Mouse (Mus musculus) cerebellum, adult (tissue): ENCODE measurements around the gene Coro1b.
A peak's percentile ranks its signal among the peaks of the same experiment; 100 is the strongest.

ENCODE experiments used
- ATAC-seq: cut with Nextera tagmentation; 2 replicates; pipeline ENCODE4 v1.9.2; 2017; ENCODE audit warnings: mild to moderate bottlenecking, moderate library complexity, mixed read lengths; ENCODE audit not compliant: insufficient number of reproducible peaks, low FRiP score, low TSS enrichment

Coro1b gene

GRCm38 (mm10) chr19:4154437-4155222, 6.2 kb downstream of the Coro1b start:
- ATAC-seq = no peak

DNA sequence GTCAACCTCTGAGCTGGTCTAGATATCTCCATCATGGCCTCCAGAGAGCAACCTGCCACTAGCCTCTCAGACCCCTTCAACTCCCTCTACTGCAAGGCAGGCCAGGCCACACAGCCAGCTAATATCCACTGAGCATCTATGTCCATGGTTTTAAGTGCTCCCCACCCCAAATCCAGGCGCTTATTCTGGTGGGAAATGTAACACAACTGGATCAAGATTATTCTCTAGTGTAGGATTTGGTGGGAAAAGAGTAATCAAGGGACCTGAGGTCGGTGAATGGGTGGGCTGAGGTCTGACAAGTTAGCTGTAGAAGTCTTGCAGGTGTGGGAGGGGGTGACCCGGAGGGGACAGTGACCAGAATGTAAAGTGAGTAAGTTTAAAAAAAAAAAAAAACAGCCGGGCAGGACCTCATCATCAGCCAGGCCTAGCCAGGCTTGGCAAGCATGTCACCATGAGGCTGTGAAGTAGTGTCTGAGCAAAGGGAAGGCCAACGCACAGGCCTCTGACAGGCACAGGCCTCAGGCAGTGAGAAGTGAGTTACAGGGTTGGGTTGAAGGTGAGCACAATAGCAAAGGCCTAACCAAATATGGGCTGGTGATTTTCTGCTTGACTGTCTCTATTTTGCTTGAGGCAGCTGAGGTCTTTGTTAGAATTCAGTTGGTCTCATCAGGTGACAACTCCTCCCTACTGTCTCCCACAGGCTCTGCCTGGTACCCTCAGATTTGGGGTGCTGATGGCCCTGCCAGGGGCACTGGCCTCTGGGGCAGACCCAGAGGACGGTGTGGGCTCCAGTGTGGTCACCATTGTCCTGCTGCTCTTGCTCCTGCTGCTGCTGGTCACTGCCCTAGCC, 7.0 kb downstream of the Coro1b start:
- ATAC-seq = no peak

DNA sequence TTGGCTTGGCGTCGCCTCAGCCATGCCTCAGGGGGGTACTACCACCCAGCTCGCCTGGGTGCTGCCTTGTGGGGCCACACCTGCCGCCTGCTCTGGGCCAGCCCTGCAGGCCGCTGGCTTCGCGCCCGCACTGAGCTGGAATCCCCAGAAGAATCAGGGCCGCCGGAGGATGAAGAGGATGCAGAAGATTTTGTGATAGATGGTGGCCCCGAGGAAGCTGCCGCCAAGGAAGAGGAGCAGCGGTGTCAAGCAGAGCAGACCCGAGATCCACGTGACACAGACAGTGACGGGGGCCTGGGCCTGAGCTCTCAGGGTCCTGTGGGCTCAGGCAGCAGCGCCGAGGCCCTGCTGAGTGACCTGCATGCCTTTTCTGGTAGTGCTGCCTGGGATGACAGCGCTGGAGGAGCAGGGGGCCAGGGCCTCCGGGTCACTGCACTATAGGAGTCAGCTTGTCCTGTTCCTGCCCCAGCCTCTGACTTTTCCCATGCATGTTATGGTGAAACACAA, 7.7 kb downstream of the Coro1b start:
- no peak for ATAC-seq

GRCm38 (mm10) chr19:4156771-4157170, 8.4 kb downstream of the Coro1b start:
- ATAC-seq = no peak

GRCm38 (mm10) chr19:4159049-4159448, 10.6 kb downstream of the Coro1b start:
- no peak for ATAC-seq

GRCm38 (mm10) chr19:4162646-4163542, 14.5 kb downstream of the Coro1b start, which contains the start of gene Rps6kb2:
Gene Rps6kb2 (minus strand): TSS chr19:4163354.
- peak; percentile 83 for ATAC-seq

DNA sequence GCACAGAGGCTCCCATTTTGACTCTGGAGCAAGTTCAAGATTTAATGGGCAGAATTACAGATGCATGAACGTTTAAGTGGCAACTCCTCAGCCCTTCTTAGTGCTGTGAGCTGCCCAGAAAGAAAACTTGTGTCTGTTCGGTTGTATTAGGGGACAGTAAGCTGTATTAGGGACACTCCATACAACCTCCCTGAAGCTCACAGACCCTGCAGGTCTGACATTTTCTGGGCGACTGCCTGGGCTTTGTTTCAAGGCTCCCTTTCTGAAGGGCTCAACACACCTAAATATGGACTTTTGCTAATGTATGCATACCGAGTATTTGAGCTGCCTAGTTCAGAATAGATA, 15.1 kb downstream of the Coro1b start:
- ATAC-seq = no peak

- no peak for ATAC-seq
Measured at GRCm38 (mm10) chr19:4164100-4164499, 15.7 kb downstream of the Coro1b start.

GRCm38 (mm10) chr19:4164721-4165120, 16.3 kb downstream of the Coro1b start:
- no peak for ATAC-seq

- no peak for ATAC-seq
Measured at GRCm38 (mm10) chr19:4166678-4167476, 18.5 kb downstream of the Coro1b start.

DNA sequence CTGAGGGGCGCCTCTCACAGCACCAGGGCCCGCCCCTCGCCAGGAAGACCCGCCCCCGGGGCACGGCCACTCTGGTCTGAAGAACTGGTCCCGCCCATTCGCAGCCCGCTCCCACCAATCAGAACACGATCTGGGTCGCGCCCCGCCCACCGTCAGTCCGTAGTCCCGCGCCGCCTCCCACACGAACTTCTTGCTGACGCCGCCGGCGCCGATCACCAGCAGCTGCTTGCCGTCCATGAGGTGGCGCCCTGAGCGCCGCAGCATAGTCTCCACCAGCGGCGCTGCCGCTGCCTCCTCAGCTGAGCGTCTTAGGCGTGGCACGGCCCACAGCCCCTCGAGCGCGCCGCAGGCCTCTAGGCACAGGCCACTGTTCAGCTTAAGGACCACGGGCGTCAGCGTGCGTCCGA, 21.0 kb downstream of the Coro1b start:
- ATAC-seq = peak; percentile 74

GRCm38 (mm10) chr19:4169810-4170209, 21.4 kb downstream of the Coro1b start:
- peak; percentile 34; the same call in 1 of the 2 replicates for ATAC-seq

DNA sequence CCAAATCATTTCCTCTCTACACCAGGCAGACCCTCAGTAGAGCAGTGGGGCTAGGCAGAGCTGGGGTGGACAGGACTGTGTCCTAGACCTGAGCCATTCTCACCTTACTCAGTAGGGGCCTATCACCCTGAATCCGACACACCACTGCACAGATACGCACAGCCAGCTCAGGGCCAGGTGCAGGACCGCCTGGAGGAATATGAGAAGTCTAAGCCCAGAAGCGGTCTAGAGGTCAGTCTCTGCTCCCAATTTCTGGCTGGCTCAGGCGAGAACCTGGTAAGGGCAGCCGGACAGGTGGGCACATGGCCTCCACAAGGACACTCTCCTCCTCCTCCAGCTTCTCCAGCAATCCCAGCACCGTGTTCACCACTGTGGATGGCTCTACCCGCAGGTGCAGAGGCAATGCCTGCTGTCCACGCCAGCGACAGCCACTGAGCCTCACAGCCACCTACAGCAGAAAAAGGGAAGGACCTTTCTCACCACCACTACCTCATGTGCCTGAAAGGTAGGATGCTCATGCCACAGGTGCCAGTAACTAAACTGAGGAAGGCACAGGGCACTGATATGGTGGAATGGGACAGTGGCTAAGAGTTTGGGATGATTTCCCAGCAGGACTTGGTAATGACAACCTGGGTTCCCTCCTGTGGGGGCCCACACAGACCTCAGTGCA, 22.4 kb downstream of the Coro1b start:
- no peak for ATAC-seq

DNA sequence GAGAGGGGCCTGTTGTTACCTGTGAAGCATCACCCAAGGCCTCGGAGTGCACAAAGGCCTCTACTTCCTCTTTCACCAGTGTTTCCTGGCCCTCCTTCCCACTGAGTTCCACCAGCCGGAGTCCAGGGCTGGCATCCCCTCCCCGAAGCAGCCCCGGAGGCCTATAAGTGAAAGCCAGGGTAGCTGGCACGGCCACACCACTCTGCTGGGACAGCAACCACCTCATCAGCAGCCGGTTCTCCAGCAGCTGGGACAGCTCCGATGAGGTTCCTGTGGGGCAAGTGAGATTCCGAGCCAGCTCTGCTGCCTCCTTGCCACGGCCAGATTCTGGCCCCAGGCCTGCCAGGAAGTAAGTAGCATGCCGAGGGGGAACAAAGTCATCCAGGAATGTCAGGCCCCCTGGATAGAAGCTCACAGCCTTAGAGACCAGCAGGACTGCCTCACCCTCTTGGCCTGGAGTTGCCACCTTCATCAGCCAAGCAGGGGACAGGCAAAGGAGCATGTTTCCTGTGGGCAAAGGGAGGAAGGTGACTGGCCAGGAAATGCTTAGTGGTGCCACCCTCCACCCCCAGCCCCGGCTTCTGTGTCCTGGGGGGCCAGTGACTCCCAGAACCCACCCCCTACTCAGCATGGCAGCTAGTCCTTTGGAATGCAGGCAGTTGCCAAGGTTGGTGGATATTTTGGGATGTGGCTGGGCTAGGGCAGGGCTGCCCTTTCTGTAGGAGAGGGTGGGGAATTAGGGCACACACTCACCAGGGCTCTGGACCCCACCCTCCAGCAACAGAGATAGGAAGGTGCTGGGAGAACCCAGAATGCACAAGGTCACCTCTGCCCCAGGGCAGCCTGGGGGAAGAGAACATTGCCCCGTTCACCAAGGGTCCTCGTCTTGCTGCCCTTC, 23.2 kb downstream of the Coro1b start:
- no peak for ATAC-seq

DNA sequence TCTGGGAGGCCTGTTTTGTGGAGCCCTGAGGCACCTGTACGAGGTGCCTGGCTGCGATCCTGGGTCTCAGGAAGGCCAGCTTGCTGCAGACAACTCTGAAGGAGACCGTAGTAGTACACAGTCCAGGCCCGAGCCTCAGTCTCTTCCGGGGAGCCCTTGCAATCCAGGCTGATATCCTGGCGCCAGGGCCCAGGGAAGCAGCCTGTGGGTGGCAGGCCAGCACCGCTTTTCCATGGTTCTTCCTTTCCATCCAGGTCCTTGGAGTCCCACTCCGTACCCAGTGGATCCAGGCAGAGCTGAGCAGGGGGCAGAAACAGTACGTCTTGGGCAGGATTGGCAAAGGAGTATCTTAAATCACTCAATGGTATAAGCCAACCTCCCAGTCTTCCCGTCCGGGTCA, 24.5 kb downstream of the Coro1b start:
- no peak for ATAC-seq

GRCm38 (mm10) chr19:4175368-4175947, 27.0 kb downstream of the Coro1b start, which contains the start of gene Carns1:
Gene Carns1 (minus strand): TSS chr19:4175479.
- ATAC-seq = no peak

GRCm38 (mm10) chr19:4180411-4180810, 32.0 kb downstream of the Coro1b start:
- no peak for ATAC-seq

DNA sequence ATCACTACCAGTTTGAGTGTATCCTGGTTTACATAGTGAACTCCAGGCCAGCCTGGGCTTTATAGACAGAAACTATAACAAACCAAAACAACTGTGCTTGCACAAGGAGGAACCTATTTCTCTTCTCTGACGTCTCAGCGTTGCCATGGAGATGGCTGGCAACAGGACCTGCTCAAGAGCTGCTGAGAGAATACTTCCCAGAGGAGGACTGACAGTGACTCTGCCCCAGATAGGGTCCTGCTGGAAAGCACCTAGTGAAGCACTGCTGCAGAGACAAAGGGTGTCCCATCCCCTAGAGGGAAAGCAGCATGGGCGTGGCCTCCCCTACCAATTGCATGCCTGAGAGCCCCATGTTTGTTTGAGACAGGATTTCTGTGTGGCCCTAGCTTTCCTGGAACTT, 33.5 kb downstream of the Coro1b start:
- ATAC-seq = no peak
